Mouse (Mus musculus): ENCODE data around the gene Sergef.

DNA sequence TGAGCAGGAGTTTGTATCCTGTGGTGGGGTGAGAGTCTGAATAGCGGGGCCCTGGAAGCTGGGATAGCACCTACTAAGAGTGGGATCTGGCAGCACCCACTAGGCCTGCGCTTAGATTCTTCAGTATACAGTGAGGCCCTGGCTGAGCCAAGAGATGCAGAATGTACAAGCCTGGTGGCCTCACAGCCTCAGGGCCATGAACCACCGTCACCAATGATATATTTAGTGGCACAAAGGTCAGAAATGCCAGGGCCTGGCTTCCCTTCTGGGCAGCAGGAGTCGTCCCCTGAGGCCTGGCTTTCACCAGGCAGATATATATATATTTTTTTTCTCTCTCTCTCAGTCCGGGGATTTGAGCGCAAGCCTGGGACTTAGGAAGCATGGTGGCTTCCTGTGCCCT is 228.9 kb downstream of the Sergef start:
- TF ChIP-seq CTCF (IDR thresholded peaks at IDR 0.05; ENCODE audit: control insufficient read depth, insufficient read depth, insufficient read length) (no peak), MYOD1 (IDR thresholded peaks at IDR 0.05; ENCODE audit: control insufficient read depth, insufficient read length, low read depth) (no peak), MAX (IDR thresholded peaks at IDR 0.05) (no peak), CEBPB (IDR thresholded peaks at IDR 0.05; ENCODE audit: low read depth) (no peak), USF1 (IDR thresholded peaks at IDR 0.05; ENCODE audit: low read depth) (no peak)

Data from C2C12 (cell line).